Mouse (Mus musculus): ENCODE measurements around the gene Dgkz.
A peak's percentile ranks its signal among the peaks of the same experiment; 100 is the strongest.

Dgkz gene

DNA sequence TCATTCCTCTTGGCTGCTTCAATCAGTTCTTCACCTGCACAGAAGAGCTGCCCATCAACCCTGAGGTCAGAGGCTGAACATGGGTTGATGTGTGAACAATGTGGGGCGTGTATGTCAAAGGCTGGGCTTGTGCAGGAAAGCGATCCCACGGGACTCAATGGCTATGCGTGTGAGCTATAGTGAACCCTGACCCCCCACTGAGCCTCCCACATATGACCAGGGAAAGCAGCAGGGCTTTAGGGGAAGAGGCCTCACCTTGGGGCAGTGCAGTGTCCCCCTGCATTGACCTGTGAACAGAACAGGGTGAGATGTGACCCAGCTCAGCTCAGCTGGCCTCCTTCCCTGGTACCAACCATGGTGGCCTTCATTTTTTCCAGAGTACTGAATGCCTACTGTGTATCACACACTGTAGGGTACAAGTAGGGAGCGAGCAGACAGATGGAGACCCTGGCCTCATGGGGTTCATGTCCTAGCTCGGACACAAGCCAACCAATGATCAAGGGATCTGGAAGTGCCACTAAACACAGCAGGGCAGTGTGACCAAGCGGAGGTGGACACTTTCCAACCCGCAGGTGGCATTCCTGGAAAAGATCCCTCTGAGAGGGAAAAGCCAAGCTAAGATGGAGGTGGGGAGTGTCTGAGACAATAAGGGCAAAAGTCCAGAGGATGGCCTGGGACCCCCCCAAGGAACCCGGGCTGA, 40.7 kb downstream of the Dgkz start:
- no peak for DNase-seq (ENCODE audit: low spot score)

DNA sequence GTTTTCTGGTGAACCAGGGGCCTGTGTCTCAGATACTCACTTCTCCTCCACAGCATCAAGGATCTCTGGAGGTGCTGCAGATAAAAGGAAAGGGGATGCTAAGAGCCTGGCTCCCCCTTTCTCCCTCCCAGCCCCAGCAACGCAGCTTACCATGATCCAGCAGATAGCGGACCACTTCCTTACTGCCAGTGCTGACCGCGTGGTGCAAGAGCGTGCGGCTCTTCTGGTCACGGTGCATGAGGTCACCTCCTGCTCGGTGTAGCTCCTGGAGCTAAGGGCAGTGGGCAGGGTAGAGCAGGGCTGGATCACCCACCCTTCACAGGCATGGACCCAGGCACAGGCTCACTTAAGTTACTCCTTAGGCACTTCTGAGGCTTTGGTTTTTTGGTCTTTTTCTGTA, 41.6 kb downstream of the Dgkz start:
- DNase-seq (ENCODE audit: low spot score): no peak

DNA sequence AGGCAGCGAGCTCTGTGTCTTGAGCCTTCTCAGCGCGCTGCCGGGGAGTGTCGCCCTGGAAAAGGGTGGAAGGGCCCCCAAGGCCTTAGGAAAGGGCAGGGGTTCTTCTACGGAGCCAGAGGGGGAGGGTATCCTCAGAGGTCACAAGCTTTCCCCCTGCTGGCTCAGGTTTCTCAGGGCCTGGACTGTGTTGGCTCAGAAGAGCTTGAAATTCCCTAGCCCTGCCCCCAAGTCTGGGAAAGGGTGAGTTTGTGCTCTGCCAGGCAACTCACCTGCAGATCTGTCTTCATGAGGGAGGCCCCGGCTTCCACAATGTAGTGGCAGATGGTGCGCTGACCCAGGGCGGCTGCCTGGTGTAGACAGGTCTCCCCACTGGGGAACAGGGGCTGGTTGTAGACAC, 42.2 kb downstream of the Dgkz start:
- no peak for DNase-seq (ENCODE audit: low spot score)

DNA sequence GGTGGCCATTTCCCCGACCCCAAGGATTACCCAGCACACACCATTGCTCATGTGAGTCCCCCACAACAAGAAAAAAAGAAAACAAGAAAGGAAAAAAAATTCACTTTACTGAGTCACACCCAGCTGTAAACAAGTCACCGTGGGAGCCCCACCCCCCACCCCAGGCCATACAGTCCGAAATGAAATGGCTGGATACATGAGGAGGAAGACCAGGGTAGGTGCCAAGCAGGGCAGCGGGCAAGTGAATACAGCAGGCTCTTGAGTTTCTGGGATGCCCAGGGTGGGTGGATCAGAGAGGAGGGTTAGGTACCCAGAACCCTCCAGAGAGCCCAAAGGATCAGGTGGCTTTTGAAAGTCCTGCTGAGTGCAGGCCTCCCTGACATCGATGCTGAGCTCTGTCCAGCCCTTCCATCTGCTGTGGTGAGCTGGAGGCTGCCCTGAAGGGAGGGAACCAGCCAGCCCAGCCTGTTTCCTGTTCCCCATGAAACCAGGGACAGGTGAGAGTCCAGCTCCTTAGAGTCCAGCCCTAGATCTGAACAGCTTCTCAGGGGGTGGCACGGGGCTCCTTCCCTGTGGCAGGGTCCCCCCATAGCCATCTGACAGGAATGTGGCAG, 42.8 kb downstream of the Dgkz start:
- no peak for DNase-seq (ENCODE audit: low spot score)

DNA sequence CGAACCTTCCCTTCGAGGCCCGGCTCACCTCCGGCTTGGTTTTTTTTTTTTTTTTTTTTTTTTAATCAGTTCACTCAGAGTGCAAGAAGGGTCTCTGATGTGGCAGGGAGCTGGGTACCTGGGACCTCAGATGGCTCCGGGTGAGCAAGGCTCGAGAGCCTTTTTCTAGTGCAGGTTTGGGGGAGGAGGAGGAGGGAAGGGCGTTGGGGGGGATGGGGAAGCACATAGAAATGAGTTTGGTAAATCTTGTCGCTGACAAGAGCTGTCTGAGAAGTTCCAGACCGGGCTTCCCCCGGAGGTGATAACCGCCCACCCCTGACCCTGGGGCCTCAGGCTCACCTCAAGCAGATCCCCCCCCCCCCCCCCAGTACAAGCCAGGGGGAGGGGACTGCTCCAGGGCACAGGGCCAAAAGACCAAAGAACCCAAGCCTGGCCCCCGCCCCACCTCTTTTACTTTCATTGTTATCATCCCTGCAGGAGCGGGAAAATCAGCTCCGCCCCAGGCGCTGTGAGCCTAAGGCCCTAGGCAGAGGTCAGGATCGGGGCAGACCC, 43.4 kb downstream of the Dgkz start, which contains the start of gene Mdk:
Gene Mdk (minus strand): TSS at position 138 of the 552 bp plus-strand sequence.
- DNase-seq (ENCODE audit: low spot score): no peak

DNA sequence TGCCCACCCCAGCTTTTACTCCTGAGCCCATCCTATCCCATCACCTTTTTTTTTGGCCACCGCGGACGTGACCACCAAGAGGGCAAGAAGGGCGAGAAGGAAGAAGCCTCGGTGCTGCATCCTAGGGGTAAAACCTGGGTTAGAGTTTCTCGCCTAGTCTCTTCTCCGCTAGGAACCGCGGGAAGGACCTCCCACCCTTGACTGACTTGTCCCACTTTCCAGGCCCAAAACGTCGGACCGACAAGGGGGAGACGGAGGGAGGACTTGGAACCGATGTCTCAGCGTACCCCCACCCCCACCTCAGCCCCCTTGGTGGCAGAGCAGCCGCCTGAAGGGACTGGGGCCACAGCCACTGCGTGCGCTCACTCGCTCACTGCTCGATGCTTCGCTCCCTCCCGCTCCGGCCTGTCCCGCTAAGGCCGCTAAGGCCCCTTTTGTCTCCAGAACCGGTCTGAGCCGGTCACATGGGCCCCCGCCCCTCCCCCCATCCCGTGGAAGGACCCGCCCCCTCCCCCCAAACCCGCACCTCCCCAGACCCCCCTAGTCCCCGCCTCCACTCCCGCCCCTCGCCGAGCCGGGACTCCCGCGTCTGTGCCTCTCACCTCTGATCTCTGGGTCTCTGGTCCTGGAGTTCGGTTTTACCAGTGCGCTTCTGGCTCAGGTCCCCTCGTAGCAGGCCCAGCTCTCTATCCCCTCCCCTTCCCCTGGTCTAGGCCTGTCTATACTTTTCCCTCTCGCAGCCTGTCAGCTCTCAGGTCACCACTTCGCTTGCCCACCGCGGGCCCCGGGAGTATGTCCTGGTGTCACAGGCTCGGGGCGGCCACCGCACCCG, 44.1 kb downstream of the Dgkz start:
- no peak for DNase-seq (ENCODE audit: low spot score)

DNA sequence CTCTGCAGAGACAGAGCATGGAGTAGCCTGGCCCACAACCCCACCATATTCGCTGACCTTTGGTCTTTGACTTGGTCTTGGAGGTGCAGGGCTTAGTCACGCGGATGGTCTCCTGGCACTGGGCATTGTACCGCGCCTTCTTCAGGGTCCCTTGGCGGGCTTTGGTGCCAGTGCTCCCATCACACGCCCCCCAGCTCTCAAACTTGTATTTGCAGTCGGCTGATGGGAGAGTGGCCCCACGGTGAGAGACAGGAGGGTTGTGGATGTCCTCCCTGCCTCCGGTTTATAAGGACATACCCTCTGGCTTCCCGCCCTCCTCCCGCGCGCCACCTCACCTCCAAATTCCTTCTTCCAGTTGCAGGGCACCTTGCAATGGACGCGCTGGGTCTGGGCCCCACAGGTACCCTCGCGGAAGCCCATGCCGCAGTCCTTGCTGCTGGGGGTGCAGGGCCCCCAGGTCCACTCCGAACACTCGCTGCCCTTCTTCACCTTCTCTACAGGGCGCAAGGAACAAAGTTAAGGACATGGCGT, 44.8 kb downstream of the Dgkz start:
- no peak for DNase-seq (ENCODE audit: low spot score)

DNA sequence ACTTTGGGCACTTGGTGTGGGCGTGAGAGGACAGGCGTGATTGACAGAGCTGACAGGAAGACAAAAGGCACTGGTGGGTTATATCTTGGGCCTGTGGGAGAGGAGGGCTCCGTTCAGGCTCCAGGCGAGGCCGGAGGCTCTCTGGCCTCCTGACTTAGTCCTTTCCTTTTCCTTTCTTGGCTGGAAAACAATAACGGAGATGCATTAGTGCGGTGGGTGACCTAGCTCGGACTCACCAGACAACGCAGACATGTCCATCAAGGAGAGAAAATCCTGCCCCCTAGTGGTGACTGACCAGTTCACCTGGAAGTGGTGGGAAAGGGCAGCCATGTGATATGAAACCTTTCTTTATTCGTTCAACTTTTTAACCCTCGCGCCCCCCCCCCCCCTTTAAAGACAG, 45.7 kb downstream of the Dgkz start:
- DNase-seq (ENCODE audit: low spot score): no peak

DNA sequence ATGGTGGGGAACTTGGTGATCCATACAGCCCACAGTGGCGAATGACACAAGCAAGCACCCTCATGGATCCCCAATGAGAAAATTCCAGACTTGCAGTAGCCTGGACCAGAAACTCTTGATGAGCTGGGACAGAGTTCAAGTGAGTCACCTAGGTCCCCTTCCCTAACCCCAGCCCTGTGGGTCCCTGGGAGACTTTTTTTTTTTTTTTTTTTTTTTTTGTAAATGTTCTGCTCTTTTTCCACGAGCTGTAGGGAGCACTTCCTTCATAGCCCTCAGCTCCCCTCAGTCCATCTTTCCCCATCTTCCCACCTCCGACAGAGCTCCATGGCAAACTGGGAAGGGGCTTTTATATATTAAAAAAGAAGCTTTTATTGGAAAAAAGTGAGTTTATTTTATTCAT, 46.2 kb downstream of the Dgkz start:
- DNase-seq (ENCODE audit: low spot score): no peak

DNA sequence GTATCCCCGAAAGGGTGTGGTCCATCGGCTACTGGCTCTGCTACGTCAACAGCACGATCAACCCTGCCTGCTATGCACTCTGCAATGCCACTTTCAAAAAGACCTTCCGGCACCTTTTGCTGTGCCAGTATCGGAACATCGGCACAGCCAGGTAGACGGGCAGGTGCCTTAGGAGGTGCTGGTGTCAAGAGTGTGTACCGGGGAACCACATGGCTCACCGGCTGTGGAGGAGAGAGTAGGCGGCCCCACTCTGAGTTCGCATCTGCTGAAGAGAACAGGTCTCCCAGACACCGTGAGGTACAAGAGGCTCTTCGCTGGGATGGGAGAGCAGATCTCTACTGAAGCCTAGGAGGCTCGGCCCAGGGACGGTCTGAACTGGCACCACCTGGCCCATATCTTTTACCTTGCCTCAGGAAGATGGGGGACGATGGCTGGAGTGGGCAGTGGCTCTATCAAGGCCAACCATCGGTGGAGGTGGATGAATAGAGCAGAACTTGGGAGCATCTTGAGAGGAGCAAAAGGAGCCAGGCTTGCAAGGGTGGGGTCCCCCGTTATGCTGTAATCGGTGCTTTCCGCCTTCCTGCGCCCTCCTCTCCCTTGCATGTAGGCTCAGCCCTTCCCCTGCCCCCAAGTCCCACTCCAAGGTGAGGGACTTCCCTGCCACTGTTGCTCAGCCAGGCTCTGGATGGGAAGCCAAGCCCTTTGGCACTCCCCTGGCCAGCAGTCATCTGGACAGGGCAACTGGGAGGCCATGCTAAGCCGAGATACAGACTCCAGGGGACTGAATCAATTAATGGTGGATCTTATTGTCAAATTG, 46.9 kb downstream of the Dgkz start:
- DNase-seq (ENCODE audit: low spot score): no peak

DNA sequence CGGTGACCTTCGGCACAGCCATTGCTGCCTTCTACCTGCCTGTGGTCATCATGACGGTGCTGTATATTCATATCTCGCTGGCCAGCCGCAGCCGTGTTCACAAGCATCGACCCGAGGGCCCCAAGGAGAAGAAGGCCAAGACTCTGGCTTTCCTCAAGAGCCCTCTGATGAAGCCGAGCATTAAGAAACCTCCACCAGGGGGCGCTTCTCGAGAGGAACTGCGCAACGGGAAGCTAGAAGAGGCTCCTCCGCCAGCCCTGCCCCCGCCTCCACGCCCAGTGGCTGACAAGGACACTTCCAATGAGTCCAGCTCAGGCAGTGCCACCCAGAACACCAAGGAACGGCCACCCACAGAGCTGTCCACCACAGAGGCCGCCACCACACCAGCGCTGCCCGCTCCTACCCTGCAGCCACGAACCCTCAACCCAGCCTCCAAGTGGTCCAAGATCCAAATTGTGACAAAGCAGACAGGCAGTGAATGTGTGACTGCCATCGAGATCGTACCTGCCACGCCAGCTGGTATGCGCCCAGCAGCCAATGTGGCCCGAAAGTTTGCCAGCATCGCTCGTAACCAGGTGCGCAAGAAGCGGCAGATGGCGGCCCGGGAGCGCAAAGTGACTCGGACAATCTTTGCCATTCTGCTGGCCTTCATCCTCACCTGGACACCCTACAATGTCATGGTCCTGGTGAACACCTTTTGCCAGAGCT, 47.7 kb downstream of the Dgkz start:
- DNase-seq (ENCODE audit: low spot score): no peak

DNA sequence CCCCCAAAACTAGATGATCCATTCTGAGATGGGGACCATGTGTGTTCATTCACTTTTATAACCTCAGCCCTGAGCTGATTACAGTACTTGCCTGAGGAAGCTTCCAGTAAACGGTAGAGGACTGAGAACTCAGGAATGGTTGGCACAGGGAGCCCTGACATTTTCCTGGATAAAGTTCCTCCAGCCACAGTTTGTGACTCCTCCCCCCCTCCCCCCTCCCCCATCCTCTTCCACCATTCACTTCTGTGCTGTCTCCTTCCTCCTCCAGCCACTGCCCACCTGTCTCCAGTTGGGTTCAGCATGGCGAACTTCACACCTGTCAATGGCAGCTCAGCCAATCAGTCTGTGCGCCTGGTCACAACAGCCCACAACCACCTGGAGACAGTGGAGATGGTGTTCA, 48.7 kb downstream of the Dgkz start, which contains the start of gene Chrm4:
Gene Chrm4 (plus strand): TSS at position 301 of the 400 bp plus-strand sequence.
- DNase-seq (ENCODE audit: low spot score): no peak

DNA sequence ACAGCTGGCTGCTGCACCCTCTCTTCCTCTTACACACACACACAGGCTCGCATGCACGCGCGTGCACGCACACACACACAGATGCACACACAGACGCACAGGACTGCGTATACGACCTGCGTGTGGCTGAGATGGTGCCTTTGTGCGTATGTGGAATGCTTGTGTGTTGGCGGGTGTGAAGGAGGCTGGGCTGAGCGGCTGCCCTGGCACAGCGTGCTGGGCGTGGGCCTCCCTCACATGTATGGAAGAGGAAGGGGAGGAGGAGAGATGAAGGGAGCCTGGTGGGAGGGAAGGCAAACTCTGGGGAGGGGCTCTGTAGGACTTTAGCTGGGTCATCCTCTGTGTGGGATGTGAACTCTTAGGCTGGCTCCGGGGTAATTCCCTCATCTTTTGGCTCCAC, 50.2 kb downstream of the Dgkz start:
- DNase-seq (ENCODE audit: low spot score): no peak

DNA sequence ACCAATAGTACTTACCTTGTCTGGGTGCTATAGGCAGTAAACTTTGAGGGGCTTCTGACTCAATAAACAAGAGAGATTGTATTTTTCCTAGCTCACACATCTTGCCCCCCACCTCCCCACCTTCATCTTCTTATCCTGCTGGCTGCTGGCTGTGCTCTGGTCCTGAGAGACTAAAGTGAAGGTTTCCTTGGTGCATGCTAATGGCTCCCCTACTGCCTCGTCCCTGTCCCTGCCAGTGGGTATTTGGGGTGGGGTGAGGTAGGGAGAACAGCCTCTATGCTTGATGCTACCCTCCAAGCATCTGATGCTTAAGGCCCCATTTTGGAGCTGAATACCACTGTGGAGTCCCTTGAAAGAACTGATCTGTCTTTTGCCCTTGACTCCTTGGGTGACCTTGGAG, 50.9 kb downstream of the Dgkz start:
- no peak for DNase-seq (ENCODE audit: low spot score)

DNA sequence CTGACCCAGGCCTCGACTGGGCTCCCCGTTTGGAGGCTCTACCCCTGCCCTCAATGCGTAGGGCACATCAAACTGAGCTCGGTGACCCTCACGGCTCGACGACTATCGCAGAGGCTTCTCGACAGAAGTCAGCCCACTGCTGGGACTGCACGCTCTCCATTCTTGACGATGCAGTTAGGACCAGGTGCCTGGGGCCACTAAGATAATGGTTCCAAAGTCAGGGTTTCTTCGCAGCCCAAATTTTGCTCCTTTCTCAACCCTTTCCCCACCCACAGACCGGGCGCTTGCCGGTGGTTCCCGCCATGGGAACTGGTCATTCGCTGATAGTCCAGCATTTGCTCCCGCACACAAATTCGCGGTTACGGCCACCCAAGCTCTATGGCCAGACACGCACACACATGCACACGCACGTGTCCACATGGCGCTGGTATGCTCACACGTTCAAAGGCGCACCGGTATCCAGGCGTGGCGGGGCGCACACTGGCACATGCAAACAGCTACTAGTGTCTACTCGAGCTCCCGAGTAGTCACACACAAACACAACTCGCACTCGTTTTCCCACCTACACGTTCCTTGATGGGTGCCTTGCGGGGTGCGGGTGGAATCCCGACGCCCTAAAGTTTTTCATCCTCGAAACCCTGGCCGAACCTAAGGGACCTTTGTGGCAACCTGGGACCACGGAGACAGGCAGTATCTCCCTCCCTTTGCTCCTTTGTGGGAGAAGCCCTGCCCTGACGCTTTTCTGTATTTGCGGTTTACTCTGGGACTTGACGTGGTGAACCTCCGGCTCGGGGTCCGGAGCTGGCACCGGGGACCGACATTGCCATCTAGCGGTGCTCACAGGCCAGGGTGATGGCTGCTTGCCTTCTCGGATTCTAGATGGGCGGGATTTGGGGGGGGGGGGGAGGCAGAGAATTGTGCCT, 52.0 kb downstream of the Dgkz start:
- no peak for DNase-seq (ENCODE audit: low spot score)

DNA sequence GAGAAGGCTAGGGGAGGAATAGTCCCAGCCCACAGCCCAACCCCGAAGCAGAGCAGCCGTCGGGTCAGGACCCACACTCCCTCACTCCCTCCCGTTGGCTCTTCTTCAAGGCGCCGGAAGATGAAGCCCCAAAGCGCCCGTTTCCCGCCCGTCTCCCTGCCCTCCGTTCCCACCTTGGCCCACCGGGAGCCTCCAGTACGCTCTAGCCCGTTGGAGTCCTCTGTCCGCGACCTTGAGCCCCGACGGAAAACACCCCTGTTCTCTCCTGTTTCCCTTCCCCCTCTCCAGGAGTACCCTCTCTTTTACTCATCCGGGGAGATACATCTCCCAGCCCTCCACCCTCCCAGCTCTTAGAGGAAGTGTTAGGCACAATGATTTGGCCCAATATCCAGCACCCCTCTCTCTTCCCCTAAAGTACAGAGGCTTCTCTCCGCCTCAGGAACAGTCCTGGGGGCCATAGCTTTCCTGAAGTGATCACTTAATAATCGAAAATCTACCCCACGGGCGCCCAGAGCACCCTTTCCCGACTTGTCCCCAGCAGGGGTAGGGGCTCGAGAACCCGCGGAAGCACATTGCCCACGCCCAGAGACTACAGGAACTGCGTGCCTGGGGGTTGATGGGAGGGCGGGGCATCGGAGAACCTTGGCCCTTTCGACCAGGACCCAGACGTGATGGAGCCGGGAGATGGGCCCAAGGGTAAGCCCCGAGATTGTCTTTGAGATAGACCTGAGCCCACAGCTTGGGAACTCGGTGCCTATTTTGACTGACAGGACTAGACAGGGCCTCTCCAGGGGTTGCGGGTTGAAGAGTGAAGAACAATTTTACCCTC, 52.9 kb downstream of the Dgkz start:
- no peak for DNase-seq (ENCODE audit: low spot score)

DNA sequence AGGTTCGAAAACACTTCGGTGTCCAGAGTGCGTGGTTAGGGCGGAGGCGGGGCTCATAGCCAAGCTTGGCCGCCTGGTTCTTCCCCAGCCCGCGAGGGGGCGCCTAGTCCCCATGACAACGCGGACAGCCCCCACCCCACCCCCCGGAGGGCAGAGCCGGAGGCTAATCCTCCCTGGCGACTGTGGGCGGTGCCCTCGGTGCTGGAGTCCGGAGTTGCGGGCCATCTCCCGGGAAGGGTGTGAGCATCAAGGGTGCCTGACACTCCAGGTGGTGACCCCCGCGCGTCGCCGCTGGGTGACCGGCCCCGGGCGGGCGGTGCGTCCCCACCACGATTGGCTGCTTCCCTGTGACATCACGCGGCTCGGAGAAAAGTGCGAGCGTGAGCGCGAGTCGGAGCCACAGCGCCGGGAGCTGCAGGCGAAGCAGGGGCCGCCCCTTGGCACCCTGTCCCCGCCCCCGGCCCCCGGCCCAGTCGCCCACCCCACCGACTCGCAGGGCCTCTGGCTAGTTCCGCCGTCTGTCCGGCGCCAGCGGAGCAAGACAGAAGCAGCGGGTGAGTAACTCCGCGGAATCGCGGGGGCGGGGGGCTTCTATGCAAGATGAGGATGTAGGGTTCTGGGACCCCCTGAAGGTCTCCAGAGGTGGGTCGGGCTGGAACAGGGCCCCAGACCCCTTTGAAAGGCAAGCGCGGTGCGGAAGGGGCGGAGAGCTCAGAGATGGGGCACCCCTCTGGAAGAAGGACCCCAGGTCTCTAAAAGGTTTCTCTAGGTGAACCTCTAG, 53.7 kb downstream of the Dgkz start:
- DNase-seq (ENCODE audit: low spot score): peak; percentile 77

DNA sequence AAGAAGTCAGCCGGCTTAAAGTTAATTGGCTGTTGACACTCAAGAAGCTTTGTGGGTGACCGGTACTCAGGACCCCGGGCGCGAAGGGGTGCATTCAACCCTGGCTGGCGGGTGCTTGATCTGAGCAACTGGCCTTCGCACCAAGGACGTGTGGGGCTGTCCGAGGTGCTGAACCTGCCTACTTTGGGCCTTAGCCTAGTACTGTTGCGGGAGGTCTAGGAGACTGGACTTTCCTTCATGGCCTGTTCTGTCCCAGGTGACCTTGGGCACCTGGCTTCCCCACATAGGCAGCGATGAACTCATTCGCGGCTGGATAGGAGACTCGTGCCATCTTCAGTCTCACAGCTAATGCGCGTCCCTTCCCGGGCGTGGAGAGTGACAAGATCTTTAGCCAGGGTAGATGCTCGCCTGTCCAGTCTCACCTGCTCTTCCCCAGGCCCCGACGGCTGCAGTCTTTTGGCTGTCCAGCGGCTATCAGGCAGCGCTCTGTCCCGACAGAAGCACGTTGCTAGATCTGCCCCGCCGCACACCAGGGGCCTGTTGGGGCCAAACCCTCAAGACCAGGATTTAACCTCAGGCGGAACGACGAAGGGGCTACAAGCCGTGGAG, 54.4 kb downstream of the Dgkz start:
- DNase-seq (ENCODE audit: low spot score): no peak

All from left cerebral cortex, adult 11 months (tissue).